Mouse (Mus musculus): ENCODE results near the gene Trpm3.

DNA sequence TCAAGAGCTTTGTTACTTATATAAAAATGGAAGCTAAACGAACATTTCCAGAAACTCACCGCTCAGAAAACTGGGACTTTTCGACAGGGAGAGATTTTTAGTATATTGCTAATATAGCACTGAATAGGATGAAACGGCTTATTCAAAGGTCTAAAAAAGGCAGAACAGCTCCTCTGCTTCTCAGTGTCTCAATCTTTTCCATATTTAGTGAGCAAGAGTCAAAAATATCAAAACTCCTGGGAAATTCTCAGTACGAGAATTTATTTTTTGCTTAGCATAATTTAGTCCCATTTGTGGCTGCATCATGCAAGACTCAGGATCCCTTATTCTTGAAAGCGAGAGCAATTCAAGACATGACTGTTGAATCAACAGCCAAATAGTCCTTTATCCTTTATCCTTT is 884.1 kb downstream of the Trpm3 start:
- TF ChIP-seq CTCF (IDR thresholded peaks at IDR 0.05; ENCODE audit: low read depth, low read length) (no peak), POLR2A (IDR thresholded peaks at IDR 0.05; ENCODE audit: extremely low read depth, insufficient read depth, low read length) (no peak)

Measured in liver, adult 2 months (tissue).